Mouse (Mus musculus): ENCODE measurements at regions not wholly inside any gene's neighbourhood (a gene's known extent, or its start where the extent isn't known, plus 50 kb on each side); places are given as distances from the start of the nearest gene placed in this dataset.

- H3K27ac ChIP-seq (ENCODE audit: insufficient read depth, low read length) = no peak overlapping the region
- no peak overlapping the region for H3K4me3 ChIP-seq (ENCODE audit: insufficient read depth, low read length)
- TF ChIP-seq CTCF (IDR thresholded peaks at IDR 0.05; ENCODE audit: extremely low read depth, insufficient read depth, low read length) = peak; percentile 77
- no peak for TF ChIP-seq POLR2A (IDR thresholded peaks at IDR 0.05; ENCODE audit: extremely low read depth, insufficient read depth, low read length)
- H3K4me1 ChIP-seq (ENCODE audit: control insufficient read depth, insufficient read depth, low read length) = peaks cover 2% of the 10 kb centered on the region; the same call in 1 of the 2 replicates
These were observed 55.0 kb upstream of the Fam180a start for GRCm38 (mm10) chr6:35380721-35381466.

GRCm38 (mm10) chr6:35379890-35380289 lies 53.9 kb upstream of the Fam180a start:
- TF ChIP-seq CTCF (IDR thresholded peaks at IDR 0.05; ENCODE audit: extremely low read depth, insufficient read depth, low read length) (peak; percentile 91), POLR2A (IDR thresholded peaks at IDR 0.05; ENCODE audit: extremely low read depth, insufficient read depth, low read length) (no peak)
- Histone ChIP-seq H3K27ac (ENCODE audit: insufficient read depth, low read length) (no peak overlapping the region), H3K4me3 (ENCODE audit: insufficient read depth, low read length) (no peak overlapping the region), H3K4me1 (ENCODE audit: control insufficient read depth, insufficient read depth, low read length) (peaks cover 2% of the 10 kb centered on the region; the same call in 1 of the 2 replicates)

- no peak for TF ChIP-seq CTCF (IDR thresholded peaks at IDR 0.05; ENCODE audit: extremely low read depth, insufficient read depth, low read length)
- Histone ChIP-seq H3K4me1 (ENCODE audit: control insufficient read depth, insufficient read depth, low read length) (peaks cover 2% of the 10 kb centered on the region; the same call in 1 of the 2 replicates), H3K27ac (ENCODE audit: insufficient read depth, low read length) (no peak overlapping the region)
These were observed 52.9 kb upstream of the Fam180a start for GRCm38 (mm10) chr6:35378851-35379250.

GRCm38 (mm10) chr6:35377535-35377934 lies 51.6 kb upstream of the Fam180a start:
- Histone ChIP-seq H3K4me1 (ENCODE audit: control insufficient read depth, insufficient read depth, low read length) (peaks cover 2% of the 10 kb centered on the region; the same call in 1 of the 2 replicates), H3K4me3 (ENCODE audit: insufficient read depth, low read length) (no peak overlapping the region), H3K27ac (ENCODE audit: insufficient read depth, low read length) (no peak overlapping the region)
- no peak for TF ChIP-seq POLR2A (IDR thresholded peaks at IDR 0.05; ENCODE audit: extremely low read depth, insufficient read depth, low read length)
- TF ChIP-seq CTCF (IDR thresholded peaks at IDR 0.05; ENCODE audit: extremely low read depth, insufficient read depth, low read length) = no peak

More at GRCm38 (mm10) chr6:35378851-35379250, 52.9 kb upstream of the Fam180a start:
- no peak overlapping the region for H3K4me3 ChIP-seq (ENCODE audit: insufficient read depth, low read length)

- no peak overlapping the region for H3K4me3 ChIP-seq (ENCODE audit: insufficient read depth, low read length)
- no peak overlapping the region for H3K27ac ChIP-seq (ENCODE audit: insufficient read depth, low read length)
- TF ChIP-seq CTCF (IDR thresholded peaks at IDR 0.05; ENCODE audit: extremely low read depth, insufficient read depth, low read length) = no peak
- no peak for TF ChIP-seq POLR2A (IDR thresholded peaks at IDR 0.05; ENCODE audit: extremely low read depth, insufficient read depth, low read length)
- H3K4me1 ChIP-seq (ENCODE audit: control insufficient read depth, insufficient read depth, low read length) = peaks cover 2% of the 10 kb centered on the region; the same call in 1 of the 2 replicates
These were observed 50.6 kb upstream of the Fam180a start for GRCm38 (mm10) chr6:35376526-35376925.
